Mouse (Mus musculus): ENCODE measurements around the gene Gm13043. TPM values are rescaled to one million over a fixed set of nuclear protein-coding genes. Genes with fewer than 3 reads are reported as not detected.
"Not testable (repeated sequence)": the region's sequence is repeated elsewhere in the genome, so short reads cannot be mapped to it uniquely, and the experiment has no call there.

Gm13043 gene
- total RNA-seq (2014; fragmentation: Nextera tagmentation) (not detected in 2 replicates), total RNA-seq (2017) (not detected in 2 replicates), polyA plus RNA-seq (2012) (not detected in 2 replicates)

DNA sequence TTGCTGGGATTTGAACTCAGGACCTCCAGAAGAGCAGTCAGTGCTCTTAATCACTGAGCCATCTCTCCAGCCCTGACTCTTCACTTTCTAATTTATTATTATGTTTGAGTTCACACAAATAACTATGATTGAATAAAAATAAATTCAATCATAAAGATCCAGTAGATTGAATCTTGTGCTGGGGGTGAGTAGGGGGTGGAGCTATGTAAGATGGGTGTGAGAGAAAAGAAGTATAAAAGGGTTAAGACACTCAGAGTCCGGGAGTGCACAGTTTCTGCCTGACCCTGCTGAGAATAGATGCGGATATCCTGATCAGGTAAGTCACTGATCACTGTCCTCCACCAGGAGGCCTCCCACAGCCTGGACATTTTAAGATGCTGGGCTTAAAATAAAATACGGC, at the start of gene Gm13043:
Gm13043 (plus strand) TSS at position 301 of the 400 bp plus-strand sequence.
- Histone ChIP-seq H3K27me3 (ENCODE audit: insufficient read depth, low read length) (no peaks in the 10 kb centered on the region), H3K9me3 (replicated peaks) (no peaks in the 10 kb centered on the region), H3K4me1 (ENCODE audit: insufficient read depth, low read depth, low read length) (no peaks in the 10 kb centered on the region), H3K36me3 (replicated peaks) (no peaks in the 10 kb centered on the region), H3K4me3 (ENCODE audit: low read depth, low read length) (no peak within 1 kb of the TSS)
- DNase-seq (ENCODE audit: low spot score) (no peak), ATAC-seq (ENCODE audit: extremely low read depth, insufficient number of reproducible peaks, low FRiP score, poor library complexity, severe bottlenecking) (no peak)
- TF ChIP-seq GATA1 (IDR thresholded peaks at IDR 0.05; ENCODE audit: borderline replicate concordance, low read length) (no peak), POLR2AphosphoS5 (IDR thresholded peaks at IDR 0.05; ENCODE audit: insufficient replicate concordance, low read depth, low read length) (no peak), CTCF (IDR thresholded peaks at IDR 0.05; ENCODE audit: low read depth, low read length) (no peak), GATA2 (IDR thresholded peaks at IDR 0.05; ENCODE audit: borderline replicate concordance, low read depth, low read length) (no peak), TAL1 (conservative IDR thresholded peaks at IDR 0.05; ENCODE audit: low read depth, low read length) (no peak)

- not testable (repeated sequence) for H3K9me3 ChIP-seq (replicated peaks); H3K27me3 ChIP-seq (ENCODE audit: insufficient read depth, low read length); H3K36me3 ChIP-seq (replicated peaks); DNase-seq (ENCODE audit: low spot score); H3K4me3 ChIP-seq (ENCODE audit: low read depth, low read length); ATAC-seq (ENCODE audit: extremely low read depth, insufficient number of reproducible peaks, low FRiP score, poor library complexity, severe bottlenecking); H3K4me1 ChIP-seq (ENCODE audit: insufficient read depth, low read depth, low read length)
Measured at GRCm38 (mm10) chr4:143535654-143536053, 24.5 kb downstream of the Gm13043 start, which contains the start of gene Gm13040. TSS of gene Gm13040 (plus strand) at chr4:143535954.

- ATAC-seq (ENCODE audit: extremely low read depth, insufficient number of reproducible peaks, low FRiP score, poor library complexity, severe bottlenecking), result not testable (repeated sequence)
Measured at GRCm38 (mm10) chr4:143551400-143551799, 40.3 kb downstream of the Gm13043 start, which contains the start of the genes BC080695 and Gm13057. TSS of gene BC080695 (plus strand) at chr4:143551700. TSS of gene Gm13057 (plus strand) at chr4:143551709.

More at GRCm38 (mm10) chr4:143551400-143551799, 40.3 kb downstream of the Gm13043 start, which contains the start of the genes BC080695 and Gm13057:
- H3K4me3 ChIP-seq (ENCODE audit: low read depth, low read length); H3K36me3 ChIP-seq (replicated peaks); H3K27me3 ChIP-seq (ENCODE audit: insufficient read depth, low read length); DNase-seq (ENCODE audit: low spot score); H3K9me3 ChIP-seq (replicated peaks); H3K4me1 ChIP-seq (ENCODE audit: insufficient read depth, low read depth, low read length): not testable (repeated sequence)

Other genes with a start within 250 kb of the Gm13043 start
- gene Pdpn, start 211.8 kb upstream of the Gm13043 start, total RNA-seq (2014; fragmentation: Nextera tagmentation), result not detected in 2 replicates
- 0.05 TPM in 1 of 2 replicates, not detected in the other for gene Pdpn, start 211.8 kb upstream of the Gm13043 start, total RNA-seq (2017)
- not detected in 2 replicates for gene Pdpn, start 211.8 kb upstream of the Gm13043 start, polyA plus RNA-seq (2012)
- not detected in 2 replicates for gene Lrrc38, start 161.6 kb upstream of the Gm13043 start, total RNA-seq (2014; fragmentation: Nextera tagmentation)
- gene Lrrc38, start 161.6 kb upstream of the Gm13043 start, total RNA-seq (2017), result not detected in 2 replicates
- gene Lrrc38, start 161.6 kb upstream of the Gm13043 start, polyA plus RNA-seq (2012), result not detected in 2 replicates
- not detected in 2 replicates for gene Pramel1, start 116.9 kb upstream of the Gm13043 start, total RNA-seq (2014; fragmentation: Nextera tagmentation)
- 0.06 TPM in 1 of 2 replicates, not detected in the other for gene Pramel1, start 116.9 kb upstream of the Gm13043 start, total RNA-seq (2017)
- not detected in 2 replicates for gene Pramel1, start 116.9 kb upstream of the Gm13043 start, polyA plus RNA-seq (2012)
- gene Pramef8, start 98.9 kb upstream of the Gm13043 start, total RNA-seq (2014; fragmentation: Nextera tagmentation), result 24.6 and 28.7 TPM in 2 replicates
- gene Pramef8, start 98.9 kb upstream of the Gm13043 start, total RNA-seq (2017), result 32.2 and 37.9 TPM in 2 replicates
- 0.88 and 1.2 TPM in 2 replicates for gene Pramef8, start 98.9 kb upstream of the Gm13043 start, polyA plus RNA-seq (2012)
- gene Oog4, start 61.0 kb upstream of the Gm13043 start, total RNA-seq (2014; fragmentation: Nextera tagmentation), result not detected in 2 replicates
- 0.05 TPM in 1 of 2 replicates, not detected in the other for gene Oog4, start 61.0 kb upstream of the Gm13043 start, total RNA-seq (2017)
- gene Oog4, start 61.0 kb upstream of the Gm13043 start, polyA plus RNA-seq (2012), result not detected in 2 replicates
- not detected in 2 replicates for gene Gm13040, start 24.6 kb downstream of the Gm13043 start, total RNA-seq (2014; fragmentation: Nextera tagmentation)
- 0.12 TPM in 1 of 2 replicates, not detected in the other for gene Gm13040, start 24.6 kb downstream of the Gm13043 start, total RNA-seq (2017)
- not detected in 2 replicates for gene Gm13040, start 24.6 kb downstream of the Gm13043 start, polyA plus RNA-seq (2012)
- gene BC080695, start 40.4 kb downstream of the Gm13043 start, total RNA-seq (2014; fragmentation: Nextera tagmentation), result not detected in 2 replicates
- gene BC080695, start 40.4 kb downstream of the Gm13043 start, total RNA-seq (2017), result not detected in 2 replicates
- not detected in 2 replicates for gene BC080695, start 40.4 kb downstream of the Gm13043 start, polyA plus RNA-seq (2012)
- not detected in 2 replicates for gene Gm13057, start 40.4 kb downstream of the Gm13043 start, total RNA-seq (2014; fragmentation: Nextera tagmentation)
- not detected in 2 replicates for gene Gm13057, start 40.4 kb downstream of the Gm13043 start, total RNA-seq (2017)
- gene Gm13057, start 40.4 kb downstream of the Gm13043 start, polyA plus RNA-seq (2012), result not detected in 2 replicates
- not detected in 2 replicates for gene Gm13083, start 103.7 kb downstream of the Gm13043 start, total RNA-seq (2014; fragmentation: Nextera tagmentation)
- 0.11 and 0.12 TPM in 2 replicates for gene Gm13083, start 103.7 kb downstream of the Gm13043 start, total RNA-seq (2017)
- gene Gm13083, start 103.7 kb downstream of the Gm13043 start, polyA plus RNA-seq (2012), result not detected in 2 replicates
- gene Gm13088, start 145.9 kb downstream of the Gm13043 start, total RNA-seq (2014; fragmentation: Nextera tagmentation), result not detected in 2 replicates
- 0.16 TPM in 1 of 2 replicates, not detected in the other for gene Gm13088, start 145.9 kb downstream of the Gm13043 start, total RNA-seq (2017)
- gene Gm13088, start 145.9 kb downstream of the Gm13043 start, polyA plus RNA-seq (2012), result not detected in 2 replicates
- not detected in 2 replicates for gene Gm13089, start 191.4 kb downstream of the Gm13043 start, total RNA-seq (2014; fragmentation: Nextera tagmentation)
- gene Gm13089, start 191.4 kb downstream of the Gm13043 start, total RNA-seq (2017), result 0.06 TPM in 1 of 2 replicates, not detected in the other
- not detected in 2 replicates for gene Gm13089, start 191.4 kb downstream of the Gm13043 start, polyA plus RNA-seq (2012)
- not detected in 2 replicates for gene Gm13078, start 208.1 kb downstream of the Gm13043 start, total RNA-seq (2014; fragmentation: Nextera tagmentation)
- not detected in 2 replicates for gene Gm13078, start 208.1 kb downstream of the Gm13043 start, total RNA-seq (2017)
- gene Gm13078, start 208.1 kb downstream of the Gm13043 start, polyA plus RNA-seq (2012), result not detected in 2 replicates

Data from G1E (cell line).